Mouse (Mus musculus) ZHBTc4 (cell line): ENCODE data around the gene Tmtc2.
A peak's percentile ranks its signal among the peaks of the same experiment; 100 is the strongest.

ENCODE experiments used
- DNase-seq: peaks from one replicate; pipeline ENCODE4 v3.0.0-alpha.2; 2011; ENCODE audit warnings: low read depth, low spot score

Tmtc2 gene

DNA sequence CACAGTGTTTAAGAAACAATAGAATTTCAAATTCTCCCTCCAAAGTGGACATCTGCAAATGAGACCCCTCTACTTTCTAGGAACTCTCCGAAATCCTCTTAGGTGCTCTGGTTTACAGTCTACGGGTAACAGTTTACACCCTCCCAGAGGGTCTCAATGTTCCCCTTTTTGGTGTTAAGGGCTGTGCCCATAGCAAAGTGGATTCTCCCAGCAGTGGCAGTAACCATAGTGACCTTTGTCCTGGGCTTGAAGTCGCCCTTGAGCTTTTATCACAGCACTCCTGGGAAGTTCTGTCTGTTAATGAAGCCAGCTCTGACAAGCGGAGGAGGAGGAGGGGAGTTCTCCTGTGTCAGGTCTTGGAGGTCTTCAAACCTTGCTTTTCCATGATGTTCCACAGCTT is 384.5 kb downstream of the Tmtc2 start:
- DNase-seq, result peak; percentile 2

DNA sequence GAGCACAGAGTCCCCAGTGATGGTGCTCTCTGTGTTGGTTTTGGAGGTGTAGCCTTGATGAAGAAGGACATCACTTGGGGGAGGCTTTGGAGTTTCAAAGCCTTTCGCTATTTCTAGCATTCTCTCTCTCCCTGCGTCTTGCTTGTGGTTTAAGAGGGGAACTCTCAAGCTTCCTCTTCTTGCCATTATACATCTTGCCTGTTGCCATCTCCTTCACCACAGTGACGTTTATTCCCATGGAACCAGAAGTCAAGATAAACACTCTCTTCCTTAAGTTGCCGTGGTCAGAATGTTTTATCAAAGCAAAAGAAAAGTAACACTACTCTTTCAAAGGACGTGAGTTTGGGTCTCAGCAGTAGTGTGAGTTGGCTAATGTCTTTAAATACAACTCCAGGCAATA is 387.6 kb downstream of the Tmtc2 start:
- DNase-seq, result no peak

DNA sequence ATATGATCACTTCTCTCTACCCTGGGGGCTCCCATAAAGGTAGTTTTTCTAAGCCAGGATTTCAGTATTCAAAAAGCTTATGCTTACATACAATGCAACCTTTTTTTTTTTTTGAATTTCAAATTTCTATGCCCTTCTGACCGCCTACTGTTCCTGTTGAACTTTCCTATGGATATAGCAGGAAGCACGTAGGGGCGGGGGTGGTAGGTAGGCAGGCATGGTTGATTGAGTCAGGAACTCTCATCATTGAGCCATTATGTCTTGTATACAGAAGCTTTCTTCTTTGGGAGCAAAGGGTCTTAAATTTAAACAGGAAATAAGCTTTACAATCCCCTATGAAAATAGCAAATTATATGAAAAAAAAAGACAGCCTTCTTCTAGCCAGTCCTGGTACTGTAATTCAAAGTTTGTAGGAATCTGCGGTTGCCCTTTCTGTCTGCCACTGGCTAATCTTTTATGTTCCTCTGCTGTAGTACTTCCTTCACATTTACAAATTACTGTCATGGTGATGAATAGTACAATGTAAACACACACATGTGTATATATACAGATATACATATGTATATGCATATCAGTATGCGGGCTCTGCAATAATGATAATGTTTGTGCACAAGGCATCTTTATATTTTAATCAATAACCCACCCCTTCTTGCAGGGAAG is 405.7 kb downstream of the Tmtc2 start:
- DNase-seq, result no peak

DNA sequence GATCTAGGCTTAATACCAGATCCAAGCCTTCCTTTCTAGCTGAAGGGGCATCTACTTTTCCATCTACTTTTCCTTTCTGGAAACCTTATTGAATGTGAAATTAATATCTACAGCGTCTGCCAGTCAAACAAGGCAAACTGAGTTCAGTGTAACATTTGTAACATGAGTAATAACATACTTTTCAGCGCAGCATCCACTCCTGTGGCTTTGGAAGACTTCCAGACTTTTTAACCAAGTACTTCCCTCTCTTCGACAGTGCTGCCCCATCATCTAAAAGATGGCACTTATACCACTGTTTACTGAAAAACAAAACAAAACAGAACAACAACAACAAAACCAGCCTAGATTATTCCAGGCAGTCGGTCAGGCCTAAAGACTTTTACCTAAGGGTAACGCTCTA is 409.0 kb downstream of the Tmtc2 start:
- DNase-seq, result no peak

DNA sequence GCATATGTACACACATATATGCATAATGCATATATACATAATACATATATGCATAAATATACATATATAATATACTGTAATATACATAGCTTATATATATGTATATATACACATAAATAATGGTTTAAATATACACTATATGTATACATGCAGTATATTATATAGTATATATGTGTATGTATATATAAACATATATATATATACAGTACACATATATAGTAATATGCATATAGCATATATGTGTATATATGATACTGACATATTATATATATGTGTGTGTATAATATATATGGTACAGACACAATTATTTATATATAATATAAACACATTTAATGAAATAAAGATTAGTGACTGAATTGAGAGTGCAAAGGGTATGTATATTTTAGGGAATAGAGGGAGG is 420.5 kb downstream of the Tmtc2 start:
- DNase-seq, result no peak

DNA sequence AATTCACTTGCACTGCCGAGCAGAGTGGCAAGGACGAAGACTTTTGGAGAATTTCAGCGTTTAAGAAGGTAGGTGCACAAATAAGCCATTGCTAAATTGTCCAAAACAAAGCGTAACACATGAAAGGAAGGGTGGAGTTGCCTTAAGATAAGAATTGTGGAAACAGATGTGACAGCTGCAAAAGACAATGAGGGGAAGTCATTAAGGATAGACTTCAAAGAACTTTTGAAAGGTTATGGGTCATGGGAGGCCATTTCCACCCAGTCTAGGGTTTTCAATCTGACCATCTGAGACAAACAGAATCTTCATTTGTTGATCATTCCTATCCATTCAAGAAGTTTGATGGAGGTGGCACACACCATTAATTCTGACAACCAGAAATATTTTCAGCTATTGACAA is 429.9 kb downstream of the Tmtc2 start:
- DNase-seq, result no peak

DNA sequence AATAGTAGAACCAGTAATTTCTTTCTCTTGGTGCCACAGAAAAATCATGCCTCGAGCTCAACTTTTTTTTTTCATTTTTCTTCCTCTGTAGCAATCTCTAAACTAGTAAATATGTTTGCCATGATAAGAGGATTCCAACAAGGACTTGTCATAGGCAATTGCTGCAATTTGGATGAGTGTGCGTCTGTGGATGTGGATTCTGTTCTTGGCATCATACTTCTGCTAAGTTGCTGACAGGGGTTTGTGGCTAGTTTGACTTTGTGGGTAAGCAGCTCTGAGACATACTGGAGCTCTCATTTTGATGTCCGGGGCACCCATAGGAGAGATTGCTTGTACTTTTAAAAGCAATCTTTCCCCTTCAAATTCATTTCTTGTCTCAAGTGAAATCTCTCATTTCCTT is 432.1 kb downstream of the Tmtc2 start:
- no peak for DNase-seq
